Mouse (Mus musculus) gastrocnemius, postnatal 4 days (tissue): Measurements from ENCODE around the gene Npas3. TPM values are rescaled to one million over a fixed set of nuclear protein-coding genes. Genes with fewer than 3 reads are reported as not detected.

Experiments used
- DNase-seq, 2 experiments: peaks; one replicate each; pipeline ENCODE4 v3.0.0; 2021 to 2022; ENCODE audit warnings: low spot score in 2 of 2, mixed read lengths in 2 of 2
- total RNA-seq, 2 experiments: library from RNA; stranded (reverse); gene quantifications; 2 replicates each; pipeline ENCODE4 v1.2.3; 2021

Npas3 gene
- total RNA-seq, 2 experiments from 2014 or later: 7.0 to 10.8 TPM

- no peak for DNase-seq
Measured at GRCm38 (mm10) chr12:53970721-53971120, 722.2 kb downstream of the Npas3 start.

- no peak for DNase-seq
Measured at GRCm38 (mm10) chr12:53973414-53973813, 724.9 kb downstream of the Npas3 start.

- DNase-seq: no peak
Measured at GRCm38 (mm10) chr12:53981575-53982507, 733.4 kb downstream of the Npas3 start.

GRCm38 (mm10) chr12:53983946-53984345 is 735.5 kb downstream of the Npas3 start:
- no peak for DNase-seq

GRCm38 (mm10) chr12:53985851-53986842 is 737.7 kb downstream of the Npas3 start:
- no peak for DNase-seq

- no peak for DNase-seq
Measured at GRCm38 (mm10) chr12:53992411-53992810, 743.9 kb downstream of the Npas3 start.

GRCm38 (mm10) chr12:53995710-53996109 is 747.2 kb downstream of the Npas3 start:
- no peak for DNase-seq

- DNase-seq: no peak
Measured at GRCm38 (mm10) chr12:53997141-53997540, 748.7 kb downstream of the Npas3 start.

- no peak for DNase-seq
Measured at GRCm38 (mm10) chr12:53999647-54000637, 751.5 kb downstream of the Npas3 start.

- no peak for DNase-seq
Measured at GRCm38 (mm10) chr12:54002496-54002895, 754.0 kb downstream of the Npas3 start.

- DNase-seq: no peak
Measured at GRCm38 (mm10) chr12:54004606-54005005, 756.1 kb downstream of the Npas3 start.

GRCm38 (mm10) chr12:54005546-54005945 is 757.1 kb downstream of the Npas3 start:
- no peak for DNase-seq

GRCm38 (mm10) chr12:54015304-54015703 is 766.8 kb downstream of the Npas3 start:
- DNase-seq: no peak

GRCm38 (mm10) chr12:54017949-54018348 is 769.5 kb downstream of the Npas3 start:
- DNase-seq: no peak

- DNase-seq: no peak
Measured at GRCm38 (mm10) chr12:54019979-54020378, 771.5 kb downstream of the Npas3 start.

- no peak for DNase-seq
Measured at GRCm38 (mm10) chr12:54034666-54035346, 786.3 kb downstream of the Npas3 start.

GRCm38 (mm10) chr12:54037602-54038001 is 789.1 kb downstream of the Npas3 start:
- DNase-seq: no peak

GRCm38 (mm10) chr12:54042996-54043544 is 794.6 kb downstream of the Npas3 start:
- no peak for DNase-seq

- no peak for DNase-seq
Measured at GRCm38 (mm10) chr12:54044606-54045334, 796.3 kb downstream of the Npas3 start.
